Mouse (Mus musculus) heart, adult 18-20 months (tissue): ENCODE measurements around the gene Lactbl1. TPM values are rescaled to one million over a fixed set of nuclear protein-coding genes. Genes with fewer than 3 reads are reported as not detected.

Experiments
- DNase-seq, 2 experiments: peaks; one replicate each; pipeline ENCODE4 v3.0.0; 2021 to 2022; ENCODE audit warnings: mixed read lengths in 1 of 2
- long read RNA-seq, 2 experiments: library from polyadenylated mRNA; stranded (forward); transcript quantifications; one replicate each; pipeline ENCODE4 v2.0.0; 2021
- total RNA-seq, 2 experiments: library from RNA; stranded (reverse); gene quantifications; 2 replicates each; pipeline ENCODE4 v1.2.3; 2021

Lactbl1 gene
- total RNA-seq, result not detected
- long read RNA-seq, experiment 1, result 0 reads
- long read RNA-seq, experiment 2, result 0 reads

DNA sequence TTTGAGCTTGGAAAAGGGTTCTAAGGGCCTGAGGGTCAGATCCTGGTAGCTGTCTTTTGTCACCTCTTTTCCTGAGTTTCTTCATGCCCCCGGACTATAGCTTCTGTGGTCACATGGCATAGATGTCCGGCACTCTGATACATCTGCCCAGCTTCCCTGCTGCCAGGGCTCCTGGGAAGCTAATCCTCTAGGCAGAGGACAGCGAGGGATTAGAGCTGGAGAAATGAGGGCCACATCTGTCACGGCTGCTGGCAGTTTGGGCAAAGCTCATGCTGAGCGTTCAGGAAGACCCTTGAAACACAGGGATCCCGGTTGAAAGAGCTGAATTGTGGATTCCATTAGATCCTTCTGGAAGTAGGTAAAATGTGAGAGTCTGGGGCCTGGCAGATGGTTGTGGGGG is at the start of gene Lactbl1:
Gene Lactbl1, plus strand, starts transcription at position 234 of the 400 bp plus-strand sequence.
- no peak for DNase-seq

DNA sequence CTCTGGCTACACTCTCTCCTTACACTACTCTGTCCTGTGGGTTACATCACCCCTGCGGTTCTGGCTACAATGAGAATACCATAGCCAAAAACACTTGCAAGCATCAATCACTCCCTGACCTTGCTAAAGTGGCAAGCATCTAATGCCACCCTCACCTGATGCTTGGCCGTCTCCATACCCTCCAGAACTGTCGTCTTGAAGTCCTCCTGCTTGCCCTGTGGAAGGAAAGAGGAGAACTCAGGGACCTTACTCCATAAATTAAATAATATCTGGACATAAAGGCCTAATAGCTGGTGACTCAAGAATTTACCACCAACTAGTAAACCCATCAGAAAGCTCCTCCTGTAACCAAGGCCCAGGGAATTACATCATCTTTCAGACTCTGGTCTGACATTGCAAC is 40.5 kb upstream of the Lactbl1 start:
- DNase-seq, result no peak

DNA sequence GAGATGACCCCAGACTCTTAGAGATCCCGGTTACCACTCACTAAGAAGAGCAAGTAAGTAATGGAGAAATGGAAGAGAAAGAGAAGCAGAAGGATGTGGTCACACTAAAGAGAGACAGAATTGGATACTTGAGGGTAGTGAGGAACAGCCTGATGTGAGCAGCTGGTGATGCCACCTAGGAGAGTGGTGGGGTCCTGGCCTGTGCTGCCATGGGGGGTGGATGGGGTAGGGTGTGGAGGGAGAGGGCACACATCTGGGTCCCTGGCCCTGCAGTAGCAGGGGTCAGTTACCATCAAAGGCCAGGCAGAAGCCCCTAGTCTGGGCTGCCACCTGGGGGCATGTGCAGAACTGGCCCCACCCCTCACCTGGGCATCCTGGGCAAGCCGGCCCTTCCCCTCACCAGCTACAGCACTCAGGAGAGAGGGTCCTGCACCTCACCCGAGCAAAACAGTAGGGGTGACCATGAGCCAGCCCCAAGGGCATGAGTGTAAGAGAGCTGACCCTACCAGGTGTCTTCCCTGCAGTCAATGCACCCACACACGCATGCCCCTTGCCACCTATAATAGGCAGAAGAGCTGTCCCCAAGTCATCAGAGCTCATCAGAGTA is 35.1 kb upstream of the Lactbl1 start:
- no peak for DNase-seq

DNA sequence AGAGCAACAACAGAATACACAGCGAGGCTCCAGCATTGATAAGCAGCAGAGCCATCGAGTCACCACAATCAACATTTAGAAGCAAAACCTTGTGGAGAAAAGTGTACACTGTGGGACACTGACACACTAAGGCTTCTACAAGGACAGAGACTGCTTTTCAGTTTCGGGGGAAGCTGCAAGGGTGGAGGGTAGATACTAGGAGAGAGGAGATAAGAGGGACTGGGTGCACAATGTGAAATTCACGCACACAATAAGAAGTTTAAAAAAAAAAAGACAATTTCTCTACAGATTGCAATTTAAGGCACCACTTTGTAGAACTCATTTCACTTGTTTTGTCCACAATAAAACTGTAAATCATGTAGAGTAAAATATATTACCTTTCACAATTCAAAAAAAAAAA is 34.4 kb upstream of the Lactbl1 start:
- DNase-seq, result no peak

DNA sequence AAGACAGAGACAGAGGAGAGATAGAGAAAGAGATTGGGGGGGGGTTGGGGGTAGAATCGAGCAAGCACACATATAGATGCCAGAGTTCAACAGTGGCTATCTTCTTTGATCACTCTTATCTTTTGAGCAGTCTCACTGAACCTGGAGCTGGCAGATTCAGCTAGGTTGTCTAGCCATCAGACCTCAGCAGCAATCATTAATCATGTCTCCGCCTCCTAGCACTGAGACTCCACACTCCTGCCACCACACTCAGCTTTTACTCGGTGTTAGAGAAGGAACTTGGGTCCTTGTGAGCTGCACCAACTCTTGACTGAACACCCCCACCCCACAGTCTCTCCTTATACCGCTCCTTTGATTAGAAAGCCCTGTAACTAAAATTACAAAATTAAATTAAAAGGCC is 30.3 kb upstream of the Lactbl1 start:
- no peak for DNase-seq

DNA sequence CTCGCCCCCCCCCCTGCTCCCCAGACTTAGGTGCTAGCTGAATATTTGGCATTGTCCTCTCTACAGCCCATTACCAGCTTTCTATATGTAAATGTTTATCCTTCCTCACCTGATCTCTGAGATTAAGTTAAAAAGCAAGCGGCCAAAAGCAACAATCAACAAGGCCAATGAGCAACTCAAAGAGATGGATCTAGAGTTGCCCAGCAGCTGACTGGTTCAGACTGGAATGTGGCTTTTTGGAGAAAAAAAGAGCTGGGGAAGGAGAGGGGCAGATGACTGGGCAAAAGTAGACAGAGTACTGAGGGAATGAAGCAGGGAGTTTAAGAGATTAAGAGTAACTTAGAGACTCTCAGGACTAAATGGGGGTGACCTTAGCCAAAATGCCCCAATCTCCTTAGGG is 28.4 kb upstream of the Lactbl1 start:
- DNase-seq, result no peak

DNA sequence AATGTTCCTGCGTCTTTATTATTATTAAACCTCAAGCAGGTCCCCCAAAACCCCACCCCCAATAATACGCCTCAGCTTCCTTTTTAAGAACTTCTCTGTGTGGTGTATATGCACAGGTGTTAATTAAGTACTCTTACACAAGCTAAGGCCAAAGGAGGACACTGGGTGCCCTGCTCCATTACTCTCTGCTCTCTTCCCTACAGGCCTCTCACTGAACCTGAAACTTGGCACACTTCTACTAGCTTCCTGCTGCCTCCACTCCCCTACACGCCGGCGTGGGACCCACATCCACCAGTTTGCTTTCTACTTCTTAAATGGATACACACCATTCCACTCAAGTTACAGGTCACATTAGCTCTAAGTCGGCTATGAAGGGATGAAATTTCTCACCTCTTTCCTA is 27.2 kb upstream of the Lactbl1 start:
- no peak for DNase-seq

DNA sequence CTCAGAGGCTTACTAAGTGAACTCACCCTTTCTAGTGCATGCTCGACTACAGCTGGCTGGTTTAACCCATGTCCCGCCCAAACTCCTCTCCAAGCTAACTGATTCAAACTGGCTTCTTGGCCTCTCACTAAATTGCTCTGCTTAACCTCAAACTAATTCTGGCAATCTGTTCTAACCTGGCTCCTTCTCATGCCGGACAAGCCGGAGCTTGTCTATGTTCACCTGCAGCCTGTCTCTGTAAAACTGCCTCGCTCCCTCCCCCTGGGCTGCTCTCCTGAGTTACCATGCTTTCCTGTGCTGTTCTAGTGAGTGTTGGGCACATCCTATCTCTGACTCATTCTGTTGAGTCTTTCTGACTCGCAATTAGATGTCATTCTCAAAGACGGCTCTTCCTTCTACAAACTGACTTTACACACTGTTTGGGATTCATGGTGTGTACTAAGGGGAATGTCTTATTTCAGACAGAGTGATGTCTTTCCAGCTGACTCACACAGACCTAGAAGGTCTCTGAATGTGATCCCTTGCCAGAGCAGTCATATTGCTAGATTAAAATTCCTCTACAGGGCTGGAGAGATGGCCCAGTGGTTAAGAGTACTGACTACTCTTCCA is 24.0 kb upstream of the Lactbl1 start:
- no peak for DNase-seq

DNA sequence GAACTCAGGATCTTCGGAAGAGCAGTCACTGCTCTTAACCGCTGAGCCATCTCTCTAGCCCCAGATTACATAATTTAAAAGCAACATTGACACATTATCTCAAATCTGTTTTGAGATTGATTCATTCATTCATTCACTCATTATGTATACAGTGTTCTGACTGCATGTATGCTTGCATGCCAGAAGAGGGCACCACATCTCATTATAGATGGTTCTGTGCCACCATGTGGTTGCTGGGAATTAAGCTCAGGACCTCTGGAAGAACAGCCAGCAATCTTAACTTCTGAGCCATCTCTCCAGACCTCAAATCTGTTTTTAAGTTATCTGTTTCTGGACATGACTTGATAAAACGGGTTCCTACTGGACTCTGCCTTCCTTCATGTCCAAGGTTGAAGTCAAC is 22.6 kb upstream of the Lactbl1 start:
- no peak for DNase-seq

DNA sequence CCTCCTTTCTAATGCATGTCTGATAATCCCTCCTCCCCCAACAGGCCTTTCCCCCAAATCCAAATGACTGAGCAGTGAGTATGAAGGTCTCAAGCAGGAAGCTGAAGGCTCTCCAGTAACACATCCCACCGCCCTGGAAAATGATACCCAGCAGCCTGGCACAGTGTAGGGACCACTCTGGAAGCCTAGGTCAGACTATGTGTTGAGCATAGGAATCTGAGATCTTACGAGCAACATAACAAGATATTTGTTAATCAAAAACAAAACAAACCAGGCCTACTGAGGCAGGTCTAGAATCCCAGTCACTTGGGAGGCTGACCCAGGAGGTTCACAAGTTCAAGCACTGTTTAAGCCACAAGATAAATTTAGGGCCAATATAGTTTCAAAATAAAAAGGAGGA is 21.9 kb upstream of the Lactbl1 start:
- DNase-seq, result no peak

DNA sequence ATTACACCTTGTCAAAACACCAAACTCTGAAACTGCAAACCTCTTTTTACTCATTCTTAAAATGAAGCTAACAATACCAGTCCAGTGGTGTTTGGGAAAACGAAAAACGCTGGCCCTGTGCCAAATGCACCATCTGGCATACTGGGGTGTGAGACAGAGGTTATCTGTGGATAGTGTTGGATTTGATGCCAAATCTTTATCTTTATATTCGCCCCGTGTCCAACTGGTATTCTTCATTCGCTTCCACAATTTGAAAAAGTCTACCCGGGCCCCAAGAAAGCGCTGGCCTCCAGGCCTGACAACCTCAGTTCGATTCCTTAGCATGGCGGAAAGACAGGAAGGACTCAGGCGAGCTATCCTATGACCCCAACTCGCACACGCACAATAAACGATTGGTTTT is 20.9 kb upstream of the Lactbl1 start:
- peak; percentile 46 to 66 for DNase-seq

DNA sequence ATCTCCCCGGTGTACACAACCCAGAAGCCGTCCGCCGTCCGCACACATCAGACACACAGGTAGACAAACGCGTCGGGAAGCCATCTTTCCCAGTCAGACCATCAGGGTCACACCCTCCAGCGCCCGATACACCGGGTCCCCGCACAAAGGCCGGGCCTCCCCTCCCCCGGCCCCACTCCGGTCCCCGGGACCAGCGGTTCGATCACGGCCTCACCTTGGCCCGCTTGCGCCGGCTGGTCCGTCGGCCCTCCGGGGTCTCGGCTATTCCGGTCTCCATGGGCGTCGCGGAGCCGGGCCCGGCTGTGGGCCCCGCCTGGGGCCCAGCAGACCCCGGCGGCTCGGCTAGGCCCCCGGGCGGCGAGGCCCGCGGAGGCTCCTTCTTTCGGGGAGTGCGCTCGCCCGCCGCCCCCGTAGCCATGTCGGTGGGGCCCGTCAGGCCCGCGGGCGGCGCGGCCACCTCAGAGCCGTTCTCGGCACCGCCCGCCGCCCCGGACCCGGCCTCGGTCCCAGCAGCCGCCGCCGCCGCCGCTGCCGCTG is 20.3 kb upstream of the Lactbl1 start:
- peak; percentile 36 to 61 for DNase-seq

DNA sequence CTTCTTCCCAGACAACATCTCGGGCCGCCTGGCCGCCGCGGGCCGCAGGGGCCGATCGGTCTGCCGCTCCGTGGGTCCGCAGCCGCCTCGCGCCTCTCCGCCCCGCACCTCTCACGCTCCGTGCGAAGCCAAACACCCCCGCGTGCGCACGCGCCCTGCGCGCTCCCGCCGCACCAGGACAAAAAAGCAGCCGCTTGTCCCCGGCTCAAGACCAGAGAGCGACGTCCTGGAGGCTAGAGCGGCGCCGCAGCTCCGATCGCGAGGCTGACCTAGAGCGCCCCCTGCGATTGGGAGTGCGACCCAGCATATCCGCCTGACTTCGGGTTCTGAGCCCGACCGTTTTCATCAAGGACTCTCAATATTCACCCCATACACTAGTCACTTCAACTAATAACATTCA is 19.9 kb upstream of the Lactbl1 start, which contains the start of gene Kdm1a:
Gene Kdm1a, minus strand, starts transcription at position 156 of the 400 bp plus-strand sequence.
- peak; percentile 95 to 97 for DNase-seq

DNA sequence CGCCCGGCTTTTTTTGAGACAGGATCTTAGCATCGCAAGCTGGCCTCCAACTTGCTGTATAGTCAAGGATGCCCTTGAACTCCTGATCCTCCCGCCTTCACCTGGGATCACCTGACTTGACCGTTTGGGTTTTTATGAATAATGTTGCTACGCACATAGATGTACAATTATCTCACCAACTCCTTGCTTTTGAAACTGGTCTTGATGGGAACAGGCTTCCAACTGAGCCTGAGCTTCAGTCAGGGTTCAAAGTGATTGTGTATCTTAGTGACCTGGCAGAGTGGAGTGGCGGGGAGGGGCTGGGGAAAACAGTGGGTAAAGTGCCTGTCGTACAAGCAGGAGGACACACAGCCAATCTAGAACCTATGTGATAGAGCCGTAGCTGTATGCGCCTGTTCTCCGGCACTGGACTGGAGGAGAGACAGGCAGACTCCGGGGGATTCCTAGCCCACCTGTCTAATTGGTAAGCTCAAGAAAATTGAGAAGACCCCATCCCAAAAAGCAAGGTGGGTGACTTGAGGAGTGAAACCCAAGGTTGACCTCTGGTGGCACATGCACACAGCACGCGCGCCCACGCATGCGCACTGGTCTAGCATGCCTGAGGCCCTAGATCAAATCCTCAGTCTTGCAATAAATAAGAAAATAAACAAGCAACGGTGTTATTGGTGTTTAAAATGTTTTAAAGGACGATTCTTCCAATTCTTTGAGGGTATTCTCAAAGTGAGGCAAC is 16.5 kb upstream of the Lactbl1 start:
- DNase-seq, result no peak

DNA sequence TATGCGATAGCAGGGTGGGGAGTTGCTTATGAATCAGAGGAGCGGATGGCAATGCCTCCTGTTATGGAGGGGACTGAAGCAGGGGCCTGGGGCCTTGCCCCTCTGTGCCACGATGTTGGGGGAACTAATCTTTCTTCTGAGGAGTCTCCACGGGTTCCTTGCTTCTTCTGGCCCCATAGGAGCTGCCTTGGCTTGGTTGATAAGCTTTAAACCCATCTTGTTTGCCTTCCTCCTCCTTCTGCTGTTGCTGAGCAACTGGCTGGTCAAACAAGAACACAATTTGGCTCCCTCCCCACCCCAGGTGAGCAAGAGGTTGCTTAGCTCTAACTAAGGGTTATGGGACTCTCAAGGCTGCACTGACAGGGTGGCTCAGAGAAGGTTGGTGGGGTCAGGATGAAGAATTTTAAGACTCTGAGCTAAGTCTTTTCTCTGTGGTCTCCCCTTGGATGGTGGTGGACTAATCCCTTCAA is 12.0 kb upstream of the Lactbl1 start, which contains the start of gene Tex46:
Gene Tex46, plus strand, starts transcription at position 51 of the 470 bp plus-strand sequence.
- no peak for DNase-seq

DNA sequence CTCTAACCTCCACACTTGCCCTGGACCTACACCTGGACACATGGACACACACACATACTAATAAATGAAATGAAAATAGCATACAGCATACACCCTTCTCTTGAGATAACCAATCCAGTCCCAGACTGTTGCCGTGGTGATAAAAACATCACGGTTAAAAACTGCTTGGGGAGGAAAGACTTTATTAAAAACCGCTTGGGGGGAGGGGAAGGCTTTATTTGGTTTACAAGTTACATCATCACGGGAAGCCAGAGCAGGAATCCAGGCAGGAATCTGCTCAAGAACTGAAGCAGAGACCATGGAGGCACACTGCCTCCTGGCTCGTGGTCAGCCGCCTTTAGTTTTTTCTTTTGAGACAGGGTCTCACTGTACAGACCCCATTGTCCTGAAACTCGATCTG is 8.8 kb upstream of the Lactbl1 start:
- no peak for DNase-seq

DNA sequence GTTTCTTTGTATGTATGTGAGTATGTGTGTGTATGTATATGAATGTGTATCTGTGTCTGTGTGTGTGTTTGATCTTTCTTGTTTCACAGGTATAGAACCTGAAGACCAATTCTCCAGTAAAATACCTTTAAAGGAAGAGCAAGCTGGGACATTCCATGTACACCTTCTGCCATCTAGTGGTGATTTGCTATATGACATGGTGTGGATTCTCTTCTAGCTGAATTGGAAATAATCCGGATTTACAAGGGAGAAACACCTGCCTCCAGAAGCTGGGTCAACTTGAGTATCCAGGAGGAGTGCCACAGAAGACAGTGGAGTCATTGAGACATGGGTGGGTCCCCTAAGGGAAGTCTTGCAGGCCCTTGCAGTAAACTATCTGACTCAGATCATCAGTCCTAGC is 1.1 kb upstream of the Lactbl1 start:
- DNase-seq, result peak; percentile 21 to 76

DNA sequence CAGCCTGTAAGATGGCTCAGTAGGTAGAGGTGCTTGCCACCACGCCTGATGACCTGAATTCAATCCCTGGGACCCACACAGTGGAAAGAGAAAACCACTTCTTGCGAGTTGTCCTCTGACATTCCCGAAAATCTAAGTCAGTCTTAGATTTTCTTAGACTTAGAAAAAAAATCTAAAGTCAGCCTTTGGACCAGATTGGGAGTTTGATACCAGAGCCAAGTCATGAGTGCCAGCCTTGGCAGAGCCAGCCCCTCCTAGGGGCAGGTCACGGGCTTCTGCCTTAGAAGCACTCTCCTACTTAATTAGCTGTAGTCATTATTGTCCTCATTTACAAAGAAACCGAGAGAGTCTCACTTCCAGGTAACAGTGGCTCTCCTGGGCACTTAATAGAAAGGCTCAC is 465 bp upstream of the Lactbl1 start:
- no peak for DNase-seq

DNA sequence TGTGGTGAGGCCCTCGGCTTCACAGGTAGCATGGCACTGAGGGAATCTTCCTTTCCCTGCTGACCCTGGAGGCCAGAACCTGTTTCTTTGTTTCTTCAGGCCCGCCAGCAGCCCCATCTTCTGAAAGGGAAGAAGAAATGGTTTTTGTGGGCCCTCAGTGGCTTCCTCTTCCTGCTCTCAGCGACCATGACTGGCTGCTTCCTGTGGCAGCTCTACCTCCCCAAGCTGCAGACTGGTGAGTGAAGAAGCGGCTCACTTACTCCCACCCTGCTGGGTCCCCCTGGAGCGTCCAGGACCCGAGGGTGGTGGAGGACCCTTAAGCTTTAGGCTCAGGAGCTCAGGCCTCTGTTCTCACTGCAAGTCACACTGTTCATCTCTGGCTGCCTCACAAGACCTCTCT is 4.2 kb downstream of the Lactbl1 start:
- no peak for DNase-seq

DNA sequence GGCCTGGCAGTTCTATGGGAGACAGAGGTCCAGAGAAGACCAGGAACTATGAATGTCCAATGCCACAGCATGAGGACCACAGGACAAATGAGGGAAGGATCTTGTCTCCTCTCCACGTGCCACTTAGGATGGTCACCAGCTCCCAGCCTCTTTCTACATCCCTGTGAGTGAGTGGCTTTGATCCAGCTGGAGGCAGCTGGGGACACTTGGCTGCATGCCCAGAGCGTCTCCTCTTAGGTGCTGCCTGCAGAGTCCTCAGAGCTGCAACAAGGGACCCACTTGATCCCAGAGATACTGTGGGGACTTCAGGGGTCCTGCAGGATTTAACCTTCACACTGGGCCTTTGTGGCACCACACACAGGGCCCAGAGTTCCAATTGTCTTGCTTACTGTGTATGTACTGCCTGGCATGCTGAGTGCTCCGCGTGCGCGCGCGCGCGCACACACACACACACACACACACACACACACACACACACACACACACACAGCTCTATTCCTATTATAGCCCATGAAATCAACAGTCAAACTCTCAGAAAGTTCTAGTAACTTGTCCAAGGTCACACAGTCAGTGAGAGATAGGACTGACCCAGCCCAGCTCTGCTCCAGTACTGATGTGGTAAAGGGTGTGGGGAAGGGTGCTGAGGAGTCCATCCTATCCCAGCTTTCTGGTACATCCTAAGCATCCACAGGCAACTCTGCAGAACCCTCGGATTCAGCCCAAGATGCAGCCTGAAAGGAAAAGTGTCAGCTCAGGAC is 9.0 kb downstream of the Lactbl1 start:
- DNase-seq, result peak; percentile 63 to 67

DNA sequence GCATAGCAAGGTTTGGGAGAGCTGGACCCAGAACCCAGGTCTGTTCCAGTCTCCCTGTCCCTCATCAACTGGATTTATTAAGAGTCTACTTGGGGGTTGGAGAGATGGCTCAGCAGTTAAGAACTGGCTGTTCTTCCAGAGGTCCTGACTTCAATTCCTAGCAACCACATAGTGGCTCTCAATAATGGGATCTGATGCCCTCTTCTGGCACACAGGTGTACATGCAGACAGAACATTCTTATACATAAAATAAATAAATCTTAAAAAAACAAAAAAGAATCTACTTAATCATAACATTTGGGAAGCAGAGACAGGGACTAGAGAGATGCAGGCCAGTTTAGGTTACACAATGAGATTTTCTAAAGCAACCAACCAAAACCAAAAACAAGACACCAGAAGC is 13.6 kb downstream of the Lactbl1 start:
- no peak for DNase-seq

DNA sequence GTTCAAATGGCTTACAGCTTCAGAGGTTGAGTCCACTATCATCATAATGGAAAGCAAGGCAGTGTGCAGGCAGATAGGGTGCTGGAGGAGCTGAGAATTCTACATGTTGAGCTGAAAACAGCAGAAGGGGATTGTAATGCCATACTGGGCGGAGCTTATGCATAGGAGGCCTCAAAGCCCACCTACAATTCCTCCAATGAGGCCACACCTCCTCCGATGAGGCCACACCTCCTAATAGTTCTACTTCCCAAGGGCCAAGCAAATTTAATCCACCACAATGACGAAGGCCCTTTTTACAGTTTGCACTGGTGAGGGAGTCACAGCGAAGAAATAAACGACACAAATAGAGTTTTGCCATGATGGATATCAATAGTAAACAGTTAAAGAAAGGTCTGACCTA is 14.1 kb downstream of the Lactbl1 start:
- no peak for DNase-seq
